Mouse (Mus musculus): Measurements from ENCODE around the gene Best2.

Gene Best2

GRCm38 (mm10) chr8:85021514-85022055 lies 7.3 kb upstream of the Best2 start:
- DNase-seq = no peak

- DNase-seq = no peak
Measured at GRCm38 (mm10) chr8:85017209-85017608, 2.9 kb upstream of the Best2 start.

DNA sequence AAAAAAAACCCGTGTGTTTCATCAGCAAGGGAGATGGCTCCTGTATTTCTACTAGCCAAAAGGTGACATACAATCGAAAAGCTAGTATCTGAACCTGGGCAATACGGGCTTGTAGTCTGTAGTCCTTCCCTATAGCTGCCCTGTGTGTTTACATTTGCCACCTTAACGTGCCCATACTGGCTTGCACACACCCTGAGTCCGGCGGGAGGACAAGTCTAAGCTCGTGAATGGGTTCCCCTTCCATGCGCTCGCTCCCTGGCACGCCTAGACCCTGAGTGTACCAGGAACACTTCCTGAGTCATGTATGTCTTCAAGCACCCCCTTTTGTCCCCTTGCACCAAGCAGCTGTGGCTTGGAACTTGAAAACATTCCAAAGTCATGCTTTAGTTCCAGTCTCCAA lies 2.4 kb upstream of the Best2 start:
- DNase-seq = no peak

DNA sequence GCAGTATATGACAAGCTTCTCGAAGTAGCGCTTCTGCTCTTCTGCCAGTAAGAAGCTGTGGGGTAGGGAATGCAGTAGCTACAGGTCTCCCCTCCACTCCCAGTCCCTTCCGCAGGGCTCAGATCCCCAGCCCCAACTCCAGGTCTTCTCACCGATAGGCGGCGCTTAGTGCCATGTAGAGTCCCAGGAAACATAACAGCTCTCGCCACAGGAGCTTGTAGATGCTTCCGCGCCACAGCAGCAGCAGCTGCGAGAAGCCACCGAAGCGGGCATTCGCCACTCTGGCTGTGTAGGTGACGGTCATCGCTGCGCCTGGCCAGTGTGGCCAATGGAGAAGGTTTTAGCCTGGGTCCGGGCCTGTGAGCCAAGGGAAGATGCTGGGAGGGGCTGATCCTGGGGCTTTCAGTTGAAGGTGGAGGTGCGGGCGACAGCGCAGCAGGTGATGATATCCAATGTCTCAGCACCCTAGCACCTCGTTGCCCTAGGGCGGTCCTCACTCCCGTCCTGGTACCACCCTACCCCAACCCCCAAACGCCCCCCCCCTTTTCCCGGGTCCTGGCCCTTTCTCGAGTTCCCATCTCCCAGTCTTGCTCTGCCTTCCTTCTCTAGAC lies 996 bp downstream of the Best2 start:
- peak; percentile 73 for DNase-seq

- DNase-seq = no peak
Measured at GRCm38 (mm10) chr8:85011242-85011641, 3.1 kb downstream of the Best2 start.

- no peak for DNase-seq
Measured at GRCm38 (mm10) chr8:85007686-85008085, 6.6 kb downstream of the Best2 start.

DNA sequence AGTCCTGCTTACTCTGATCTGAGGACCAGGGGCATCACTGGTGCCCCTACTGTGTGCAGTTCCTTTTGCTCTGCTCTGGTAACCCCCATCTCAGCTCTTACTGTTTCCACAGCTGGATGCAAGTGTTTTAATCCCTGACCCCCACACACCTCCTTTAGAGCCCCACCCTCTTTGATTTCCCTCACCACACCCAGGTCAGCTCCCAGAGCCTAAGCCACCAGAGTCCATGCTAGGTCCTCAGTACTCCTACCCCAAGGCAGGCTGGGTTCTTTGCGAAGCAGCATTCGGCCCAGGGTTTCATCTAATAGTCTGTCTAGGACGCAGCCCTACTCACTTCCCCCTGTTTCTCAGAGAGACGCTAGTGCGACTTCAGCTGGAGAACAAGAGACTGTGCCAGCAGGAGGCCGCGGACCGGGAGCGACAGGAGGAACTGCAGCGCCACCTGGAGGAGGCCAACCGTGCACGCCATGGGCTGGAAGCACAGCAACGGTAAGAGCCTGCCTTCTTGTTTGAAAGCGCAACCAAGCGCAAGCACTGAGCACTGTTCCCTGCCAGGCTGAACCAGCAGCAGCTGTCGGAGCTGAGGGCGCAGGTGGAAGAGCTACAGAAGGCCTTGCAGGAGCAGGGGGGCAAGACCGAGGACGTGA lies 16.6 kb downstream of the Best2 start:
- peak; percentile 95 for DNase-seq

DNA sequence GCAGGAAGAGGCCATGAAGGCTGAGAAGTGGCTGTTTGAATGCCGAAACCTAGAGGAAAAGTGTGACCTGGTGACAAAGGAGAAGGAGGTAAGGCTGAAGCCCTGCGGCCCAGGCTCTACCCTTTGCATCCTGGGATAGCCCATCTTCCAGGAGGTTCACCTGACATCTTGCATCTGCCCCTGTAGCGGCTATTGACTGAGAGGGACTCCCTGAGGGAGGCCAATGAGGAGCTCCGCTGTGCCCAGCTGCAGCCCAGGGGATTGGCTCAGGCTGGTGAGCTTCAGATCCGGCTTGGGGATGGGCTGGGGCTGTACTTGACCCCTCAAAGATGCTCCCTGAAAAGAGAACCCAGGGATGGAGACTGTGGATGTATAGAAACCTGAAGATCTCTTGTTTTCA lies 17.4 kb downstream of the Best2 start:
- no peak for DNase-seq

DNA sequence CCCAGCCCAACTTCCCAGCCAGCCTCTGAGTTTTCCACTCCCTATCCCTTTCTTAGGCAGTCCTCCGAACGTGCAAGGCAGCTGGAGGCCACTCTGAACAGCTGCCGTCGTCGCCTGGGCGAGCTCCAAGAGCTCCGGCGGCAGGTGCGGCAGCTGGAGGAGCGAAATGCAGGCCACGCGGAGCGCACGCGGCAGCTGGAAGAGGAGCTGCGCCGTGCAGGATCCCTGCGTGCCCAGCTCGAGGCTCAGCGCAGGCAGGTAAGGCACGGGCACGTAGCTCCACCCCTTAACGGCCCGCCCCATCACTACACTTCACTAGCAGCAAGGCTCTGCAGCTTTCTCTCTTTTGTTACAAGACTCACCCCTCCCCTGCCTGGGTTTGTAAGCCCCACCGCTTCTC lies 18.7 kb downstream of the Best2 start:
- DNase-seq = no peak

DNA sequence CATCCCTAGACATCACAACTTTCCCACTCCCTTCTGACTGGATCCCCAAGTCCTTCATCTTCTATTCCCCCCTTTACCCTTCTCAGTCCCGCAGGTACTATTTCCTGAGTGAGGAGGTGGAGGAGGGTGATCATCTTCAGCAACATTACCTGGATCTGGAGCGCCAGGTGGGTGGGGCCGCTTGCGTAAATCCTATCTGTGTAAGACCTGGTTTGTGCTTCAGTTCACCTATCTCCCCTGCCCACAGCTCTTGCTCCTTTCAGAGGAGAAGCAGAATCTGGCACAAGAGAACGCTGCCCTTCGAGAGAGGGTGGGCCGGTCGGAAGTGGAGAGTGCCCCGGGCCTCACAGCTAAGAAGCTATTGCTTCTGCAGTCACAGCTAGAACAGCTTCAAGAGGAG lies 20.0 kb downstream of the Best2 start:
- DNase-seq = no peak

DNA sequence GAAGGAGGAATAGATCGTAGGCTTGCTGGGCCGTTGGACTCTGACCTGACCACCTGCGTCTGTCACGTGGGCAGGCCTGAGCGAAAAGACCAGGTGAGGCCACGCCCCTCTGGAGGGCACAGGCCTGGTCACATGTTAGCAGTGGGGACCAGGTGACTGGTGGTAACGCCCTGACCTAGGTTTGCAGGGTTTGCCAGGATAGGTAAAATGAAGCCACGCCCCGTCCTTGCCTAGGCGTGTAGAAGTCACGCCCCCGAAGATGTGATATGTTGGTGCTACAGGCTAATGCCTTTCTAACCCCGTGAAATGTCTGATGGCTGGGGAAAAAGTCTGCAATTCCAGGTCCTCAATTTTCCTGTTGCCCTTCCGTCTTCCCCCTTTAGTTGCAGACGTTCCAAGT lies 23.5 kb downstream of the Best2 start:
- DNase-seq = no peak

DNA sequence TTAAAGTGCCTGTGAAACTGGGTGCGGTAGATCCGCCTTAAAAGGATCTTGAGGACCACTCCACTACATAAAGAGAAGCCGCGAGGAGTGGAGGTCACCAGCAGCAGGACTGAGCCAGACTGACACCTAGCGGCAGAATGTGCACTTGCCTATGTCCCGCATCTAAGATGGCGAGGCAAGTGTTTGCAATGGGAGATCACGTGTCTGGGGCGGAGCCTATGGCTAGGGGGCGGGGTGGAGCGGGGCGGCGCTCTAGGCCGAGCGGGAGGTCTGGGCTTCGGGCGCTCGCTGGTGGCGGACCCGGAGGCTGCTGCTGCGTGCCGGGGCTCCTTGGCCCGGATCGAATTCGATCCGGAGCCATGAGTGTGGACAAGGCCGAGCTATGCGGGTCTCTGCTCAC lies 24.0 kb downstream of the Best2 start, which contains the start of gene Hook2:
TSS of gene Hook2 (plus strand) at position 255 of the 400 bp plus-strand sequence.
- peak; percentile 96 for DNase-seq

- peak; percentile 93 for DNase-seq
Measured at GRCm38 (mm10) chr8:84989810-84990209, 24.5 kb downstream of the Best2 start.

DNA sequence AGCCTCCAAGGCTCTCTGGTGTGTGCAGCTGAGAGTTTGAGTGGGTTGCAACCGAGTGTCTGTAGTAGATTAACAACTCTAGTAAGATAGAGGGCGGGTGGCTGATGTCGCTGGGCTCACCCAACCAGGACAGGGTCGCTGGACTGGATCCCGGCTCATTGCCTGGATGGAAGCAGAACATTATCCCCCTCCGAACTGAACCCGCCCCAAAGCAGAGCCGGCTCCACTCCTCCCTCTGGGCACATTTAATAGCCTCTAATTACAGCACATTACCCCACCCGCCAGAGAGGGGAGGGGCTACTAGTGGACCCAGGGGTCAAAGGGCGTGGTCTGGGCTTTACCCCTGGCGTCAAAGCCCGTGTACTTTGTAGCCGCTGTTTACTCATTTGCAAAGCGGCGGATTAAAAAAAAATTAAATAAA lies 25.0 kb downstream of the Best2 start:
- no peak for DNase-seq

GRCm38 (mm10) chr8:84987903-84988302 lies 26.4 kb downstream of the Best2 start:
- DNase-seq = no peak

DNA sequence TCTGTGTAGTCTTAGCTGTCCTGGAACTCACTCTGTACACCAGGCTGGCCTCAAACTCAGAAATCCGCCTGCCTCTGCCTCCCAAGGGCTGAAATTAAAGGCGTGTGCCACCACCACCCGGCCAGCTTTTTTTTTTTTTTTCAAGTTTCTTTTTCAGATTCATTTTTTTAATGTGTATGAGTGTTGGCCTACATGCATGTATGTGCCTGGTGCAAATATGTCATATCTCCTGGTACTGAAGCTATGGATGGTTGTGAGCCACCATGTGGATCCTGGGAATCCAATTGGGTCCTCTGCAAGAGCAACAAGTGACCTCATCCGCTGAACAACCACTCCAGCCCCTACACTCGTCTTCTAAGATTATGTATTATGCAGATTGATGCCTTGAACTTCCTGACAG lies 26.9 kb downstream of the Best2 start:
- no peak for DNase-seq

DNA sequence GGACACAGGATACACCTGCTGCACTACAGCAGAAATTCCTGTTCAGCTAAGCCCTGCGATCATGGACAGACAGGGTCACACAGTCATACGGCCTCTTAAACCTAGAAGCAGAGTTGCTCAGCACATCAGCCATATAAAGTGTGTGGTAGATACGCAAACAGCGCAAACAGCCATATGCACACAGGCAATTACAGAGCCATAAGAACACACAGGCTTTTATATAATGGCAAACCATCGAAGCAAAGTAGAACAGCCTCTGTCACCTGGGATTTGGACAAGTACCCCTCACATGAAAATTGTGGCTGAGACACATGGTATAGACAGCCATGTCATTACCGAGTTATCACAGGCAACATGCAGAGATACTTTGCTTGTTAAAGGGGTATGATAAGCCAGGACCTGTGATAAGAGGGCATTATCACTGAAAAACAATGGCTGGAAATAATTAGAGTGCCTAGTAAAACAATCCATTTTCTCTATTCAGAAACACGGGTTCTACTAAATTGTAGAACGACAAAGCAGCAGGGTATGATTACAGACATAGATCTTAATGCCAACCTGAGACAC lies 27.9 kb downstream of the Best2 start:
- no peak for DNase-seq

DNA sequence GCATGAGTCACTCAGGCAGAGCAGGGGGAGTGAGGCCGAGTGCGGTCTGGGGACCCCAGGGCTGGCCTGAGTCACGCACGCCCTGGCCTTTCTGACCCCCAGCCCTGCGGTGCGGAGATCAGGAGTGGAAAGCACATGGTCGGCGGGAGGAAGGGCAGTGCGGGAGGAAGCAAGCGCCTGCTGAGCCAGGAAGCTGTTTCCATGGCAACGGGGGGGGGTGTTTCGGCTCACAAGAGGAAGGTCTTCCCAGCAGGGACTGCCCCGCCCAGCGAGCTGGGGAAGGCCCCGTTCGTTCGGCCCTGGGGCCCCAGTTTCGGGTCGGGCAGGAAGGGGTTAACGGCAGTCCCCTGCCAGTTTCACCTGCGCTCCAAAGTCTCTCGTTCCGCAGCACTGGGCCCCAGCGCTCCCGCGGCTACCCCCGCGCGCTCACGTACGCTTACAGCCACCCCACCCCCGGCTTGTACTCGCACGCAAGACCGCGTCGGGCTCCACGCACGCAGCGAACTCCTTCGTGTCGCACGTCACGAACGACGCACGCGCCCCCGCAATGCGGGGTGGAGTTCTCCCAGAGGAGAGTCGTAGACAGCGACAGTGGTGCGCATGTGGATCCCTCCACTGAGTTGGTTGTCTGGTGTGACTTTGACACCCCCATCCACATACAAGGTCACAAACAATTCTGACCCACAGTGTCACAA lies 28.5 kb downstream of the Best2 start:
- DNase-seq = peak; percentile 94

- DNase-seq = no peak
Measured at GRCm38 (mm10) chr8:84985049-84985683, 29.2 kb downstream of the Best2 start.

DNA sequence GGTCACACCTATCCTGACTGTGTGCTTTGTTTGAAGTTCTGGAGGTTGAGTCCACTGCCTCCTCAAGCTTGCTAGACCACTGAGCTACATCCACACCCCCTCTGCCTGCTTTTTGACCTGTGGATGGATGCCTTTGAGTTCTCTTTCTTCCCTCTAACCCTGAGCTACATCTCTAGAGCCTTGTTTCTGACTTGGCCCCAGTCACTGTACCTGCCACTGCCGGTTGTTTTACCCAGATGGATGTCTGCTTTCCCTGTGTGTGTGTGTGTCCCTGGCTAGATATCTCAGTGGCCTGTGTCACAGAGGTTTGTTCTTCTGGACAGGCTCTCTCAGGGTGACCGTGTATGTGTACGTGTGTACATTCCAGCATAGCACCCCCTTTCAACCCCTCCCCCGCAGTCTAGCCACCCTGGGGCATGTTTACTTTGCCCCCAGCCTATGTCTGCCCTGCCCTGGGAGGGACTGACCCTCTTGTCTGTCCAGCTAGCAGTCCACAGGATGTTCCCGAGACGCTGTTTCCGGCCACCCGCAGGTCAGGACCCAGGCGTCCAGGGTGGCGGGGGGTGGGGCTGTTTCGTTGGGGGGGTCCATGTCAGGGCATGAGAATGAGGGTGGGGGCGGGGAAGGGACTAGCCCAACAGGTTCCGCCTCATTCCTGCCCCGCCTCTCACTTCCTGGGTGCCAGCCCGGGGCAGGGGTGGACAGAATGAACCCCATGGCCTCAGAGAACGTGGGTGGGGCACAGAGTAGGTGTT lies 29.9 kb downstream of the Best2 start:
- no peak for DNase-seq

DNA sequence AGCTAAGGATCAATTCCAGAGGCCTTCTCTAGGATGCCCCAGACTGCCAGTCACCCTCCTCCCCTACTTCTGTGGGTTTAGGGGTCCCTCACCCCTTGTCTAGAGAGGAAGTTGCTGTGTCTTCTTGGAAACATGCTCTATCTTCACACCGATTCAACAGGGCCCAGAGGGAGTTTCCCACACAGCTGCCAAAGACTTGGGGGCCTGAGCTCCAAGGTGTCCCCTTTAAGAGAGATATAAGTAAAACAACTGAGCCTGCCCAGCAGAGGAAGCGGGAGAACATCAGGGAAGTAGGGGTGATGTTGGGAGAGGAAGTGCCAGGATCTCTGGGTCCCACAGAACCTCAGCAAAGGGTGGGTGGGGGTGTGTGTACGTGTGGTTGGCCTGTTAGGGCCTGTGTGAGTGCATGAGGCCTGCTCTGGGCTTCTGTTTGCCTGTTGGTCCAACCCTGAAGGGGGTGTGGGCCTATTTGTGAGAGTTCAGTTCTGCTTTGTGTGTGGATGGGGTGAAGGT lies 31.8 kb downstream of the Best2 start:
- no peak for DNase-seq
